8 mouse cellular contexts compared by ENCODE assay signal in genomic region chr15:89622312-89622958, GRCm38 (mm10). TPM values are rescaled to one million over a fixed set of nuclear protein-coding genes. Genes with fewer than 3 reads are reported as not detected.
DNase-seq lines count a peak whose midpoint lies in the region; ATAC-seq and TF ChIP-seq lines count a peak whose summit lies in the region.

No protein-coding gene starts in this region.

- H3K36me3 ChIP-seq in forebrain, embryonic 15.5 days = no peaks in the 10 kb centered on the region
- no peaks in the 10 kb centered on the region for H3K36me3 ChIP-seq in stomach, postnatal 0 days (ENCODE audit: control insufficient read depth, insufficient read depth, low read length)

- H3K9ac ChIP-seq in forebrain, embryonic 15.5 days (replicated peaks) = no peak overlapping the region
- H3K9ac ChIP-seq in stomach, postnatal 0 days (ENCODE audit: low read length) = no peak overlapping the region

- TF ChIP-seq EP300 in stomach, postnatal 0 days (optimal IDR thresholded peaks at IDR 0.05) = no peak

- DNase-seq in CD4-positive, CD25-positive, alpha-beta regulatory T cell, adult 2 months (ENCODE audit: low read depth, low spot score) = peak; percentile 49
- DNase-seq in CD4-positive helper T cell, adult 2 months (ENCODE audit: low read depth, low spot score) = peak; percentile 21
- peak; percentile 43 for DNase-seq in c-Kit-positive CD71-positive TER-119-negative erythroid progenitor cells, embryonic 14.5 days (ENCODE audit: low read depth)
- peak; percentile 10 for DNase-seq in kidney, postnatal 14 days
- DNase-seq in stomach, postnatal 0 days (ENCODE audit: low spot score) = peak; percentile 43

- no peak for ATAC-seq in CD4-positive, CD25-positive, alpha-beta regulatory T cell, adult 4 months
- ATAC-seq in forebrain, embryonic 15.5 days (replicated peaks) = peak; percentile 32
- peak; percentile 88 for ATAC-seq in megakaryocyte-erythroid progenitor cell, adult 5-6 weeks (replicated peaks; ENCODE audit: low FRiP score, low TSS enrichment, poor library complexity, severe bottlenecking)
- no peak for ATAC-seq in stomach, postnatal 0 days (ENCODE audit: low FRiP score, low TSS enrichment)

- no peaks in the 10 kb centered on the region for H3K27me3 ChIP-seq in forebrain, embryonic 15.5 days
- no peaks in the 10 kb centered on the region for H3K27me3 ChIP-seq in stomach, postnatal 0 days (ENCODE audit: control insufficient read depth, insufficient read depth, low read length)

- no peak overlapping the region for H3K4me3 ChIP-seq in forebrain, embryonic 15.5 days
- no peak overlapping the region for H3K4me3 ChIP-seq in stomach, postnatal 0 days (ENCODE audit: low read depth, low read length)

- H3K9me3 ChIP-seq in forebrain, embryonic 15.5 days = no peaks in the 10 kb centered on the region
- H3K9me3 ChIP-seq in stomach, postnatal 0 days (ENCODE audit: control insufficient read depth, low read length) = no peaks in the 10 kb centered on the region

- H3K4me1 ChIP-seq in forebrain, embryonic 15.5 days = no peaks in the 10 kb centered on the region; the same call in 1 of the 2 replicates
- H3K4me1 ChIP-seq in stomach, postnatal 0 days (replicated peaks; ENCODE audit: control insufficient read depth, insufficient read depth) = no peaks in the 10 kb centered on the region

- no peak overlapping the region for H3K27ac ChIP-seq in forebrain, embryonic 15.5 days (replicated peaks)
- no peak overlapping the region for H3K27ac ChIP-seq in stomach, postnatal 0 days (replicated peaks)

- 74% methylated on average over 12 of the region's 12 CpGs for WGBS in forebrain, embryonic 15.5 days
- 74% methylated on average over 12 of the region's 12 CpGs for WGBS in stomach, postnatal 0 days

- peak; percentile 82 for TF ChIP-seq CTCF in stomach, postnatal 0 days (IDR thresholded peaks at IDR 0.05; ENCODE audit: low read depth)

- no peak overlapping the region for H3K4me2 ChIP-seq in forebrain, embryonic 15.5 days (replicated peaks)
- no peak overlapping the region for H3K4me2 ChIP-seq in stomach, postnatal 0 days (replicated peaks; ENCODE audit: low read depth)

RNA-seq across cellular contexts. Expression of gene Rabl2, which starts 30.7 kb away (rescaled TPM):
- 1 to 10 TPM; 1.3 to 2.2 TPM for polyA plus RNA-seq in CD4-positive, CD25-positive, alpha-beta regulatory T cell, adult 4 months (2017; shearing (Covaris generic))
- polyA plus RNA-seq in forebrain, embryonic 15.5 days (2015; fragmentation: Nextera tagmentation; extraction: Ambion mirVana) = 55.7 and 55.9 TPM in 2 replicates
- 11.1 and 16.6 TPM in 2 replicates for total RNA-seq in megakaryocyte-erythroid progenitor cell, adult 5-6 weeks (2014; fragmentation: Nextera tagmentation)
- total RNA-seq in megakaryocyte-erythroid progenitor cell, adult 5-6 weeks (2017) = 8.4 and 11.7 TPM in 2 replicates
- polyA plus RNA-seq in stomach, postnatal 0 days (2015; fragmentation: Nextera tagmentation; extraction: Ambion mirVana) = 13.4 and 14.2 TPM in 2 replicates

RNA-seq across cellular contexts. Expression of gene Acr, which starts 54.3 kb away (rescaled TPM):
- not detected for polyA plus RNA-seq in CD4-positive, CD25-positive, alpha-beta regulatory T cell, adult 4 months (2017; shearing (Covaris generic))
- 1.6 and 1.7 TPM in 2 replicates for polyA plus RNA-seq in forebrain, embryonic 15.5 days (2015; fragmentation: Nextera tagmentation; extraction: Ambion mirVana)
- total RNA-seq in megakaryocyte-erythroid progenitor cell, adult 5-6 weeks (2014; fragmentation: Nextera tagmentation) = 1.3 and 4.0 TPM in 2 replicates
- not detected in 2 replicates for total RNA-seq in megakaryocyte-erythroid progenitor cell, adult 5-6 weeks (2017)
- 0.08 TPM in 1 of 2 replicates, not detected in the other for polyA plus RNA-seq in stomach, postnatal 0 days (2015; fragmentation: Nextera tagmentation; extraction: Ambion mirVana)

Comparison
In these comparisons a context has a peak if more than half of its experiments do, and no peak if none do; other contexts are left out.
1. ATAC-seq: peak in forebrain, embryonic 15.5 days (single experiment) and megakaryocyte-erythroid progenitor cell, adult 5-6 weeks (single experiment); none in CD4-positive, CD25-positive, alpha-beta regulatory T cell, adult 4 months (single experiment) and stomach, postnatal 0 days (single experiment).
2. Peak in every context shown above with its lines, with median percentiles within 50 percentile points of each other: DNase-seq.